19 mouse cellular contexts compared by ENCODE assay signal in the genomic region with DNA sequence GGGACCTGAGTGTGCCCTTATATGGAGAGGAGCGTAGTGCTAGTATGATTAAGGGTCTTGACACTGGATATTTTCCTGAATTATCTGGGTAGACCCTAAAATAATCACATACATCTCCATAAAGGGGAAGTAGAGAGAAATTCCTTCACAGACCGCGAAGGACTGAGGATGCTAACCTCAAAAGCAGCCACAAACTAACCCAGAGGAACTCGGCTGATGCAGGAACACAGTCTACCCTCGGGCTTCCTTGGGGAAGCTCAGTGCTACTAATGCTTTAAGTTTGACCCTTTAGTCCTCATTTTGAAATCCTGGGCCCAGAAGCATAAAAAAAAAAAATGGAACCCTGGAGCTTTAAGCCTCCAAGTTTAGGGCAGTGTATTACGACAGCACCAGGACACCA.
DNase-seq lines count a peak whose midpoint lies in the region; ATAC-seq lines count a peak whose summit lies in the region.
"Had no signal": no experiment of that assay in that cellular context is flagged by ENCODE, and none has a peak within 500 bp of the region (broad histone marks: within the 10 kb centered on the region; RNA-seq: fewer than 3 reads in every experiment).

No protein-coding gene starts in this region.

- peak; percentile 60 for ATAC-seq in common myeloid progenitor, adult 5-6 weeks (replicated peaks; ENCODE audit: low read depth, poor library complexity, severe bottlenecking)
- 0 out of 2 replicates have a peak, but pooled peaks have one; percentile 33 for ATAC-seq in megakaryocyte, adult 5-6 weeks (ENCODE audit: poor library complexity, severe bottlenecking)
- ATAC-seq: activated CD4-positive, CD25-positive, alpha-beta regulatory T cell, adult 4 months; forebrain, embryonic 13.5 days; forebrain, embryonic 15.5 days; forebrain, postnatal 0 days; Patski had no signal

- DNase-seq in adrenal gland, postnatal 4 days (ENCODE audit: low spot score in 2 of 2), result no peak
- DNase-seq in heart, adult 11 months, result no peak
- no peak for DNase-seq in heart, postnatal 4 days
- DNase-seq: adrenal gland, adult 8-10 months; adrenal gland, postnatal 14 days; adrenal gland, postnatal 36 days; cerebellum, adult 11 months; cerebellum, adult 18-20 months; cerebellum, adult 8-10 months; cerebellum, adult 9-11 months; cerebellum, postnatal 14 days; cerebellum, postnatal 36 days; forebrain, postnatal 0 days had no signal
